Mouse (Mus musculus): ENCODE results near the gene L3mbtl1.

- TF ChIP-seq CTCF (IDR thresholded peaks at IDR 0.05; ENCODE audit: borderline replicate concordance, insufficient read depth, low read length) = no peak
- no peak for TF ChIP-seq POLR2A (IDR thresholded peaks at IDR 0.05; ENCODE audit: low read depth, low read length)
Measured at GRCm38 (mm10) chr2:162948221-162948620, 4.9 kb downstream of the L3mbtl1 start.
